Comparison of ENCODE assay signal across 11 mouse cellular contexts in genomic region chr15:85576110-85576509, GRCm38 (mm10). TPM values are rescaled to one million over a fixed set of nuclear protein-coding genes. Genes with fewer than 3 reads are reported as not detected.
DNase-seq lines count a peak whose midpoint lies in the region; ATAC-seq and TF ChIP-seq lines count a peak whose summit lies in the region.
"Had no signal": no experiment of that assay in that cellular context is flagged by ENCODE, and none has a peak within 500 bp of the region (broad histone marks: within the 10 kb centered on the region; RNA-seq: fewer than 3 reads in every experiment).

No protein-coding gene starts in this region.

- WGBS in lung, embryonic 14.5 days: 2% methylated on average over 20 of the region's 20 CpGs
- WGBS in embryonic facial prominence, embryonic 15.5 days: 3% methylated on average over 20 of the region's 20 CpGs
- 1% methylated on average over 20 of the region's 20 CpGs for WGBS in limb, embryonic 12.5 days
- 3% methylated on average over 20 of the region's 20 CpGs for WGBS in stomach, embryonic 15.5 days

- no peak for ATAC-seq in lung, embryonic 14.5 days (ENCODE audit: insufficient read depth)
- ATAC-seq in embryonic facial prominence, embryonic 15.5 days (ENCODE audit: insufficient number of reproducible peaks, low FRiP score, low TSS enrichment, low read depth): no peak
- no peak for ATAC-seq in limb, embryonic 12.5 days (ENCODE audit: insufficient number of reproducible peaks, insufficient read depth, low FRiP score, low TSS enrichment, low read depth)
- no peak for ATAC-seq in stomach, embryonic 15.5 days (ENCODE audit: insufficient read depth, low FRiP score, low read depth)
- ATAC-seq in megakaryocyte, adult 5-6 weeks (ENCODE audit: poor library complexity, severe bottlenecking): no peak

- no peak overlapping the region for H3K27ac ChIP-seq in lung, embryonic 14.5 days (ENCODE audit: low read depth)
- H3K27ac ChIP-seq in embryonic facial prominence, embryonic 15.5 days (replicated peaks): no peak overlapping the region
- no peak overlapping the region for H3K27ac ChIP-seq in limb, embryonic 12.5 days
- H3K27ac ChIP-seq in stomach, embryonic 15.5 days: no peak overlapping the region

- TF ChIP-seq CTCF in lung, embryonic 14.5 days (IDR thresholded peaks at IDR 0.05; ENCODE audit: low read depth): no peak

- DNase-seq in lung, embryonic 14.5 days: peak; percentile 34
- DNase-seq in lung, postnatal 36 days: no peak
- no peak for DNase-seq in urinary bladder, adult 18-20 months (ENCODE audit: low spot score in 2 of 2)
- DNase-seq in cerebellum, adult 11-12 months: no peak
- DNase-seq: cerebellum, adult 8-10 months; lung, adult 2 months had no signal

- peaks cover 7% of the 10 kb centered on the region; the same call in 1 of the 2 replicates for H3K4me1 ChIP-seq in lung, embryonic 14.5 days (ENCODE audit: insufficient read depth)
- H3K4me1 ChIP-seq in embryonic facial prominence, embryonic 15.5 days: peaks cover 46% of the 10 kb centered on the region
- H3K4me1 ChIP-seq in limb, embryonic 12.5 days (replicated peaks): peaks cover 40% of the 10 kb centered on the region
- H3K4me1 ChIP-seq in stomach, embryonic 15.5 days: peaks cover 30% of the 10 kb centered on the region

- H3K9me3 ChIP-seq in lung, embryonic 14.5 days (ENCODE audit: low read depth, low read length): no peaks in the 10 kb centered on the region
- H3K9me3 ChIP-seq in embryonic facial prominence, embryonic 15.5 days (replicated peaks): no peaks in the 10 kb centered on the region
- no peaks in the 10 kb centered on the region for H3K9me3 ChIP-seq in limb, embryonic 12.5 days
- no peaks in the 10 kb centered on the region for H3K9me3 ChIP-seq in stomach, embryonic 15.5 days

- H3K4me3 ChIP-seq in lung, embryonic 14.5 days (ENCODE audit: low read depth, low read length): peak overlapping the region; percentile 59
- peak overlapping the region; percentile 36 for H3K4me3 ChIP-seq in embryonic facial prominence, embryonic 15.5 days (replicated peaks)
- H3K4me3 ChIP-seq in limb, embryonic 12.5 days (replicated peaks): peak overlapping the region; percentile 38
- peak overlapping the region; percentile 23; the same call in 1 of the 2 replicates for H3K4me3 ChIP-seq in stomach, embryonic 15.5 days (replicated peaks)

- H3K36me3 ChIP-seq in lung, embryonic 14.5 days (ENCODE audit: insufficient read depth): no peaks in the 10 kb centered on the region
- no peaks in the 10 kb centered on the region for H3K36me3 ChIP-seq in embryonic facial prominence, embryonic 15.5 days
- H3K36me3 ChIP-seq in limb, embryonic 12.5 days: no peaks in the 10 kb centered on the region
- H3K36me3 ChIP-seq in stomach, embryonic 15.5 days: no peaks in the 10 kb centered on the region

- peak overlapping the region; percentile 61 for H3K4me2 ChIP-seq in lung, embryonic 14.5 days
- peak overlapping the region; percentile 54 for H3K4me2 ChIP-seq in embryonic facial prominence, embryonic 15.5 days (replicated peaks)
- H3K4me2 ChIP-seq in limb, embryonic 12.5 days: peak overlapping the region; percentile 58
- H3K4me2 ChIP-seq in stomach, embryonic 15.5 days: peak overlapping the region; percentile 46; the same call in 1 of the 2 replicates

- peaks cover 72% of the 10 kb centered on the region for H3K27me3 ChIP-seq in lung, embryonic 14.5 days (ENCODE audit: insufficient read depth, low read length)
- H3K27me3 ChIP-seq in embryonic facial prominence, embryonic 15.5 days: peaks cover 84% of the 10 kb centered on the region
- H3K27me3 ChIP-seq in limb, embryonic 12.5 days: peaks cover 95% of the 10 kb centered on the region
- H3K27me3 ChIP-seq in stomach, embryonic 15.5 days (replicated peaks): peaks cover 83% of the 10 kb centered on the region

- peak overlapping the region; percentile 57 for H3K9ac ChIP-seq in lung, embryonic 14.5 days
- H3K9ac ChIP-seq in embryonic facial prominence, embryonic 15.5 days: peak overlapping the region; percentile 22; the same call in 1 of the 2 replicates
- no peak overlapping the region; the same call in 1 of the 2 replicates for H3K9ac ChIP-seq in limb, embryonic 12.5 days (replicated peaks)
- H3K9ac ChIP-seq in stomach, embryonic 15.5 days: no peak overlapping the region

RNA-seq across cellular contexts. Expression of gene Wnt7b, which starts 6.2 kb away (rescaled TPM):
- polyA plus RNA-seq in lung, embryonic 14.5 days (2014; fragmentation: Nextera tagmentation; extraction: Ambion mirVana): 65.7 and 77.0 TPM in 2 replicates
- 36.0 and 40.9 TPM in 2 replicates for polyA plus RNA-seq in embryonic facial prominence, embryonic 15.5 days (2015; fragmentation: Nextera tagmentation; extraction: Ambion mirVana)
- 31.2 and 34.8 TPM in 2 replicates for polyA plus RNA-seq in limb, embryonic 12.5 days (2016; fragmentation: Nextera tagmentation; extraction: Ambion mirVana)
- polyA plus RNA-seq in stomach, embryonic 15.5 days (2015; fragmentation: Nextera tagmentation; extraction: Ambion mirVana): 3.7 and 3.8 TPM in 2 replicates
- not detected in 2 replicates for total RNA-seq in megakaryocyte, adult 5-6 weeks (2015)
- total RNA-seq in megakaryocyte, adult 5-6 weeks (2017): not detected in 2 replicates
- total RNA-seq: hematopoietic stem cell, adult 5-6 weeks had no signal

Comparison
In these comparisons a context has a peak if more than half of its experiments do, and no peak if none do; other contexts are left out.
1. H3K9ac ChIP-seq: peak in lung, embryonic 14.5 days (single experiment) and embryonic facial prominence, embryonic 15.5 days (single experiment); none in limb, embryonic 12.5 days (single experiment) and stomach, embryonic 15.5 days (single experiment).
2. Peak in every context shown above with its lines, with median percentiles within 50 percentile points of each other: H3K4me2 ChIP-seq and H3K4me3 ChIP-seq.